Mouse (Mus musculus): ENCODE data around the gene Disp1. TPM values are rescaled to one million over a fixed set of nuclear protein-coding genes. Genes with fewer than 3 reads are reported as not detected.

Gene Disp1
- total and polyA plus RNA-seq, 3 experiments: 7.3 to 10.6 (median 8.4) TPM

DNA sequence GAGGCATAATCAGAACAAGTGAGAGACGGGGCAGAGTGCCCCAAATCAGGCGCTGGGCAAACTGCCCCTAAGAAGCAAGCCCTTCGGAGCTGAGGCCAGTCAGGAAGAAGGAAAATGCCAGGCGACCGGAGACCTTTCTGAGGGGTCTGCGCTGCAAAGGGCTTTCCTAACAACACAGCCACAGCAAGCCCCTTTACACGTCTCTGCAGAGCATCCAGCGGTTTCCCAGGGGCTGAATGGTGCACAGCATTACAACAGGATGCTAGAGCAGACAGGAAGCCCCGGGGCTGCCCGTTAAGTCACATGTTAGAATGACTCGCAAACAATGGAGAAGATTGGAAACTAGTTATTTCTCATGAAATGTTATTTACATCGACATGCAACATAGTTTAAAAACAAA, 53.5 kb downstream of the Disp1 start:
- no peak overlapping the region for H3K4me3 ChIP-seq
- TF ChIP-seq POLR2A (IDR thresholded peaks at IDR 0.05; ENCODE audit: insufficient read depth, low read depth, low read length) (no peak), EP300 (IDR thresholded peaks at IDR 0.05; ENCODE audit: insufficient read depth, low read depth, low read length) (0 out of 2 replicates have a peak, but pooled peaks have one; percentile 16), CTCF (IDR thresholded peaks at IDR 0.05) (no peak)
- WGBS: 49% methylated on average over 12 of the region's 12 CpGs
- DNase-seq: no peak
- no peak overlapping the region for H3K9ac ChIP-seq (ENCODE audit: low read depth, low read length)
- H3K27ac ChIP-seq: peak overlapping the region; percentile 58
- H3K79me2 ChIP-seq (replicated peaks; ENCODE audit: control insufficient read depth, insufficient read depth, low read length): no peaks in the 10 kb centered on the region
- intact Hi-C loops (cut with DNase I): no loop called here
- H3K36me3 ChIP-seq (ENCODE audit: control insufficient read depth, insufficient read depth, low read length): no peaks in the 10 kb centered on the region
- peaks cover 10% of the 10 kb centered on the region for H3K4me1 ChIP-seq (ENCODE audit: control insufficient read depth, insufficient read depth, low read length)
- H3K27me3 ChIP-seq (ENCODE audit: control insufficient read depth, insufficient read depth, low read length): no peaks in the 10 kb centered on the region

DNA sequence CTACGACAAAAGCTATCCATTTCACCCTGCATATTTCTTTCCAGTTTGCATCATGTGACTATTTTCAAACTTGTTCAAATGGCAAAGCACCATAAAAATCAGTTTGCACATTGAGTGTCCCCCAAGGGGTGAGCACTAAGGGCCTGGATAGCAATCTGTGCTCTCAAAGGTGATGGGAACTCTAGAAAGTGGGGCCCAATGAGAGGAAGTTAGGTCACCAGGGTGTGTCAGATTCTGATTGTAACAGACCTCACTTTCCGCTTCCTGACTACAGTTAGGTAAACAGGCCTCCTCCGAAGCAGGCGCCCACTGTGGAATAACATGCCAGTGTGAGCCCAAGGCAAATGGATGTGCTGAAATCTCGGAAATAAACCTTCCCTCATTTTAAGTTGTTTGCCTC, 54.6 kb downstream of the Disp1 start:
- intact Hi-C loops (cut with DNase I): no loop called here
- Histone ChIP-seq H3K27ac (no peak overlapping the region; the same call in 1 of the 2 replicates), H3K4me3 (no peak overlapping the region), H3K36me3 (ENCODE audit: control insufficient read depth, insufficient read depth, low read length) (no peaks in the 10 kb centered on the region), H3K4me1 (ENCODE audit: control insufficient read depth, insufficient read depth, low read length) (peaks cover 10% of the 10 kb centered on the region), H3K9ac (ENCODE audit: low read depth, low read length) (no peak overlapping the region), H3K27me3 (ENCODE audit: control insufficient read depth, insufficient read depth, low read length) (no peaks in the 10 kb centered on the region), H3K79me2 (replicated peaks; ENCODE audit: control insufficient read depth, insufficient read depth, low read length) (no peaks in the 10 kb centered on the region)
- TF ChIP-seq POLR2A (IDR thresholded peaks at IDR 0.05; ENCODE audit: insufficient read depth, low read depth, low read length): no peak
- no peak for TF ChIP-seq CTCF (IDR thresholded peaks at IDR 0.05)
- TF ChIP-seq EP300 (IDR thresholded peaks at IDR 0.05; ENCODE audit: insufficient read depth, low read depth, low read length): no peak
- DNase-seq: no peak
- 75% methylated on average over 5 of the region's 5 CpGs for WGBS

DNA sequence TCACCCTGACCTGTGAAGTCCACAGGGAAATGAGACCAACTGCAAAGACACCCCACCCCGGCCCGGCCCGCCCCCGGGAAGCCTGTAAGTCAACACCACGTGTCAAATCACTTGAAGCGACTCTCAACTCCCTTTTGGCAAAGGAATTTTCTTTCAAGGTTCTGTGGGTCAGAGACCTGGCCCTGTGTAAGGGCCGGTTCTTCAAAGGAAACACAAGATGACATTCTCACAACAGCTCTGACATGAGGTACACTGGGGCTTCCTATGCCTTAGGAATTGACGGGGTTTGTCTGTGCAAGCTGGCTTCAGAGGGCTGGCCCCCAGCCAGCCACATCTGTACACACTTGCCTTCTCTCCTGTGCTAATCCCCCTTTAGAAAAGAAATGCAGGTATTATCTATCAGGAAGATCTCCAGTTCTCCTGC, 56.7 kb downstream of the Disp1 start:
- Histone ChIP-seq H3K27ac (no peak overlapping the region), H3K4me1 (ENCODE audit: control insufficient read depth, insufficient read depth, low read length) (peaks cover 10% of the 10 kb centered on the region), H3K27me3 (ENCODE audit: control insufficient read depth, insufficient read depth, low read length) (no peaks in the 10 kb centered on the region), H3K36me3 (ENCODE audit: control insufficient read depth, insufficient read depth, low read length) (no peaks in the 10 kb centered on the region), H3K79me2 (replicated peaks; ENCODE audit: control insufficient read depth, insufficient read depth, low read length) (no peaks in the 10 kb centered on the region), H3K9ac (ENCODE audit: low read depth, low read length) (no peak overlapping the region), H3K4me3 (no peak overlapping the region)
- DNase-seq: no peak
- TF ChIP-seq EP300 (IDR thresholded peaks at IDR 0.05; ENCODE audit: insufficient read depth, low read depth, low read length) (no peak), POLR2A (IDR thresholded peaks at IDR 0.05; ENCODE audit: insufficient read depth, low read depth, low read length) (no peak), CTCF (IDR thresholded peaks at IDR 0.05) (no peak)
- intact Hi-C loops (cut with DNase I): no loop called here
- 20% methylated on average over 8 of the region's 8 CpGs for WGBS

DNA sequence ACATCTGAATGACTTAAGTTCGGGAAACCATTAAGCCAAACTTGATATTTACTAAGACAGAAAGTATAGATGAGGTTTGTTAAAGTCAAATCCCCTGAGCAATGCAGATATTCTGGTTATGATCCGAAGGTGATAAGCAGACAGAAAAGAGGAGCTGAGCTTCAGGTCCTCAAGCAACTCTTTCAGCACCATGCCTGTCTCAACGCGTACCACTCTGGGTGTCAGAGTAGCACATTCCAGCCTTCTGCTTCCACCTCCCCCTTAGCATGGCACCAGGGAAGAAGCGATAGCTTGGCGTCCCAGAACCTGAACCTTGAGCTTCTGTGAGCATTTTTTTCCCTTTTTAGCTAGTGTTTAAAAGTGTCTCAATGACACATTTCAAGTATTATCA, 57.1 kb downstream of the Disp1 start:
- no peak for DNase-seq
- Histone ChIP-seq H3K4me3 (no peak overlapping the region), H3K27me3 (ENCODE audit: control insufficient read depth, insufficient read depth, low read length) (no peaks in the 10 kb centered on the region), H3K9ac (ENCODE audit: low read depth, low read length) (no peak overlapping the region), H3K36me3 (ENCODE audit: control insufficient read depth, insufficient read depth, low read length) (no peaks in the 10 kb centered on the region), H3K4me1 (ENCODE audit: control insufficient read depth, insufficient read depth, low read length) (peaks cover 10% of the 10 kb centered on the region), H3K79me2 (replicated peaks; ENCODE audit: control insufficient read depth, insufficient read depth, low read length) (no peaks in the 10 kb centered on the region), H3K27ac (no peak overlapping the region)
- WGBS: 73% methylated on average over 6 of the region's 6 CpGs
- no peak for TF ChIP-seq POLR2A (IDR thresholded peaks at IDR 0.05; ENCODE audit: insufficient read depth, low read depth, low read length)
- no peak for TF ChIP-seq EP300 (IDR thresholded peaks at IDR 0.05; ENCODE audit: insufficient read depth, low read depth, low read length)
- TF ChIP-seq CTCF (IDR thresholded peaks at IDR 0.05): no peak
- intact Hi-C loops (cut with DNase I): no loop called here

DNA sequence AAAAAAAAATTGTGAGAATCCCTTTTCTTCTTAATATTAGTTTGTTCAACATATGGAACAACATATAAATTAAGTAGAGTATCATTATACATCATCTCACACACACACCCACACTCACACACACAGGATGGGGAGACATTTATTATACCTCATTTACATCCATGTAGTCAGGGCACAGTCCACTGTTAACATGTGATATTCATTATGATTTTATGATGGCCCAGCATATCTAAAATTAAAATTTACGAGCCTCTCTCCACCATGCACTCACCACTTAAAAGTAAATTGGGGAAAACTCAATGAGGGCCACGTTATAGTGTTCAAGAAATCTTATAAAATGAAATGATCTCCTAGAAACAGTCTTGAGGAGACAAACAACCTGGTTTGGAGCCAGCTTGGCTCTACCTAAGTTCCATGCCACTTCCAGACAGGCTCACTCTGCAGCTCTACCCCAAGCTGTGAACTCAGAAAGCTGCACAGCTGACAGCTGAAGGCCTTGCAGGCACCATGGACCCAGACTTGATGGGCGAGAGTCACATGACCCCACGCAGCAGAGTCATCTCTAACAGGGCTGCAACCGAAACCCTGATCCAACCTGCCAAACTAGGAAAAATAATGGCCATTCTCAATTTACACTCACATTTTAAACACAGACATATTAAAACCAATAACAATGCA, 57.7 kb downstream of the Disp1 start:
- 93% methylated on average over 5 of the region's 5 CpGs for WGBS
- Histone ChIP-seq H3K4me3 (no peak overlapping the region), H3K27me3 (ENCODE audit: control insufficient read depth, insufficient read depth, low read length) (no peaks in the 10 kb centered on the region), H3K4me1 (ENCODE audit: control insufficient read depth, insufficient read depth, low read length) (peaks cover 10% of the 10 kb centered on the region), H3K9ac (ENCODE audit: low read depth, low read length) (no peak overlapping the region), H3K27ac (no peak overlapping the region), H3K79me2 (replicated peaks; ENCODE audit: control insufficient read depth, insufficient read depth, low read length) (no peaks in the 10 kb centered on the region), H3K36me3 (ENCODE audit: control insufficient read depth, insufficient read depth, low read length) (no peaks in the 10 kb centered on the region)
- DNase-seq: no peak
- TF ChIP-seq POLR2A (IDR thresholded peaks at IDR 0.05; ENCODE audit: insufficient read depth, low read depth, low read length): no peak
- TF ChIP-seq EP300 (IDR thresholded peaks at IDR 0.05; ENCODE audit: insufficient read depth, low read depth, low read length): no peak
- no peak for TF ChIP-seq CTCF (IDR thresholded peaks at IDR 0.05)
- intact Hi-C loops (cut with DNase I): no loop called here

DNA sequence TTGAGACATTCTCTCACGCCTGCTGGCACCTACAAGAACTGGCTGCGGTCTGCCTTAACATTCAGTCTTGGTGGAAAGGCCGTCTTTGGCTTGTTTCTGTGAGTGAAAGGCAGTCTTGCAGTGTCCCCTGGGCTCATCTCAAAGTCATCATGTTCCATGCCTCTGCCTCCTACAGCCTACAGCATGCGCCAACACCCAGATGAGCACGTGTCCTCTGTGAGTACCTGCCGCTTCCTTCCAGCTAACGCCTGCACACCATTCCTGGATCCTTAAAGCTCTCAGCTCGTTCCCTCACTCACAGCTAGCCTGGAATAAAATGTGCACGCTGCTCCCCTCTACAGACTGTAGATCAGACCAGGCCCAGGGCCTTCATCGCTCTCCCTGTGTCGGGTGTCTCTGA, 60.3 kb downstream of the Disp1 start:
- Histone ChIP-seq H3K4me3 (no peak overlapping the region), H3K79me2 (replicated peaks; ENCODE audit: control insufficient read depth, insufficient read depth, low read length) (no peaks in the 10 kb centered on the region), H3K4me1 (ENCODE audit: control insufficient read depth, insufficient read depth, low read length) (peaks cover 7% of the 10 kb centered on the region), H3K27me3 (ENCODE audit: control insufficient read depth, insufficient read depth, low read length) (no peaks in the 10 kb centered on the region), H3K36me3 (ENCODE audit: control insufficient read depth, insufficient read depth, low read length) (no peaks in the 10 kb centered on the region), H3K27ac (no peak overlapping the region), H3K9ac (ENCODE audit: low read depth, low read length) (no peak overlapping the region)
- TF ChIP-seq POLR2A (IDR thresholded peaks at IDR 0.05; ENCODE audit: insufficient read depth, low read depth, low read length): no peak
- TF ChIP-seq CTCF (IDR thresholded peaks at IDR 0.05): no peak
- TF ChIP-seq EP300 (IDR thresholded peaks at IDR 0.05; ENCODE audit: insufficient read depth, low read depth, low read length): no peak
- intact Hi-C loops (cut with DNase I): no loop called here
- 94% methylated on average over 11 of the region's 11 CpGs for WGBS
- DNase-seq: no peak

All from heart, adult 2 months (tissue).